Comparison of ENCODE assay signal across 13 mouse cellular contexts in the genomic region with DNA sequence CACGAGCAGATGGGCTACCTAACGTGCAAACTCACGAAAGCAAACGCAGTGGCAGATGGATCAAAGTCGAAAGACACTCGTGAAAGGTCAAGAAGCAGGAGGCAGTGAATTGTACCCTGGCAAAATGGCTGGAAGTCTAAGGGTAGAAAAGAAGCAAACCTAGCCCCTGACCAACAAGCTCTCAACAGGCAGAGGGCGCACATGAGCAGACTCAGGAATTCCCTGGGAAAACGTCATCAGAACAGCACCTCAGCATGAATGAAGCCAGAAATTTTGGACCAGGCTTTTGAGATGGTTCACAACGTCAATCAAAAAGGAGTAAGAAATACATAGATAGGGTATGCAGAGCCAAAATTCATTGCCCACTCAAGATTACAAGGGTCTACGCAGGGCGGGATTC. TPM values are rescaled to one million over a fixed set of nuclear protein-coding genes. Genes with fewer than 3 reads are reported as not detected.
DNase-seq lines count a peak whose midpoint lies in the region; ATAC-seq and TF ChIP-seq lines count a peak whose summit lies in the region.
"Not testable (repeated sequence)": the region's sequence is repeated elsewhere in the genome, so short reads cannot be mapped to it uniquely, and the experiment has no call there.
"Had no signal": no experiment of that assay in that cellular context is flagged by ENCODE, and none has a peak within 500 bp of the region (broad histone marks: within the 10 kb centered on the region; RNA-seq: fewer than 3 reads in every experiment).

No protein-coding gene starts in this region.

- not testable (repeated sequence) for H3K36me3 ChIP-seq in forebrain, postnatal 0 days (ENCODE audit: insufficient read depth); hindbrain, embryonic 14.5 days (replicated peaks; ENCODE audit: control insufficient read depth, insufficient read depth); limb, embryonic 11.5 days (ENCODE audit: control insufficient read depth, insufficient read depth, low read length); midbrain, embryonic 12.5 days

- WGBS in forebrain, postnatal 0 days, result 8% methylated on average over 5 of the region's 11 CpGs
- WGBS in hindbrain, embryonic 14.5 days, result 7% methylated on average over 5 of the region's 11 CpGs
- 10% methylated on average over 4 of the region's 11 CpGs for WGBS in limb, embryonic 11.5 days
- 9% methylated on average over 7 of the region's 11 CpGs for WGBS in midbrain, embryonic 12.5 days

- peak; percentile 6 for DNase-seq in Muller cell, postnatal 12 days (ENCODE audit: inconsistent ontology term)
- peak; percentile 42 to 66 for DNase-seq in cerebellum, postnatal 25 days
- peak; percentile 79 for DNase-seq in forebrain, postnatal 0 days
- peak; percentile 81 for DNase-seq in hindbrain, embryonic 14.5 days (ENCODE audit: low spot score)
- DNase-seq in kidney, postnatal 4 days, result peak; percentile 55 to 59
- DNase-seq in limb, embryonic 11.5 days (ENCODE audit: low spot score), result peak; percentile 76
- DNase-seq in right cerebral cortex, postnatal 4 days, result peak; percentile 69

- peak overlapping the region; percentile 87; the same call in 1 of the 2 replicates for H3K4me2 ChIP-seq in forebrain, postnatal 0 days (ENCODE audit: low read depth)
- peak overlapping the region; percentile 72; the same call in 1 of the 2 replicates for H3K4me2 ChIP-seq in hindbrain, embryonic 14.5 days (replicated peaks)
- not testable (repeated sequence) for H3K4me2 ChIP-seq in limb, embryonic 11.5 days (ENCODE audit: low read depth, severe bottlenecking)
- H3K4me2 ChIP-seq in midbrain, embryonic 12.5 days (replicated peaks), result peak overlapping the region; percentile 29; the same call in 1 of the 2 replicates

- not testable (repeated sequence) for H3K9me3 ChIP-seq in forebrain, postnatal 0 days (ENCODE audit: low read length); hindbrain, embryonic 14.5 days (ENCODE audit: control insufficient read depth, low read length); limb, embryonic 11.5 days (ENCODE audit: control insufficient read depth, low read length); midbrain, embryonic 12.5 days

- not testable (repeated sequence) for H3K27me3 ChIP-seq in forebrain, postnatal 0 days (ENCODE audit: insufficient read depth, low read length); hindbrain, embryonic 14.5 days (ENCODE audit: control insufficient read depth, insufficient read depth, low read length); limb, embryonic 11.5 days (ENCODE audit: control insufficient read depth, insufficient read depth, low read length); midbrain, embryonic 12.5 days

- not testable (repeated sequence) for H3K9ac ChIP-seq in forebrain, postnatal 0 days; hindbrain, embryonic 14.5 days; limb, embryonic 11.5 days (ENCODE audit: low read length); midbrain, embryonic 12.5 days (replicated peaks)

- not testable (repeated sequence) for ATAC-seq in forebrain, postnatal 0 days; hindbrain, embryonic 14.5 days (ENCODE audit: low FRiP score); limb, embryonic 11.5 days (ENCODE audit: insufficient number of reproducible peaks, low FRiP score, low TSS enrichment, low read depth); midbrain, embryonic 12.5 days (ENCODE audit: low FRiP score, low read depth)

- H3K4me3 ChIP-seq in forebrain, postnatal 0 days (ENCODE audit: low read depth, low read length); hindbrain, embryonic 14.5 days (replicated peaks; ENCODE audit: low read length); limb, embryonic 11.5 days (ENCODE audit: low read depth, low read length); midbrain, embryonic 12.5 days: not testable (repeated sequence)

- not testable (repeated sequence) for H3K4me1 ChIP-seq in forebrain, postnatal 0 days (ENCODE audit: insufficient read depth); hindbrain, embryonic 14.5 days (replicated peaks; ENCODE audit: control insufficient read depth, insufficient read depth, low read length); limb, embryonic 11.5 days (ENCODE audit: control insufficient read depth, insufficient read depth, low read length); midbrain, embryonic 12.5 days

- H3K27ac ChIP-seq in forebrain, postnatal 0 days (ENCODE audit: low read depth, low read length); hindbrain, embryonic 14.5 days; limb, embryonic 11.5 days (replicated peaks; ENCODE audit: low read depth, low read length); midbrain, embryonic 12.5 days (replicated peaks): not testable (repeated sequence)

- TF ChIP-seq CTCF in forebrain, postnatal 0 days (IDR thresholded peaks at IDR 0.05; ENCODE audit: low read depth), result peak; percentile 69

RNA-seq across cellular contexts. Expression of gene Gm8237, which starts 1.0 kb away (rescaled TPM):
- 0.29 and 2.3 TPM in 2 replicates for total RNA-seq in forebrain, postnatal 0 days (2014; rRNA removed)
- polyA plus RNA-seq in forebrain, postnatal 0 days (2015; fragmentation: Nextera tagmentation; extraction: Ambion mirVana), result 0.30 and 0.98 TPM in 2 replicates
- polyA plus RNA-seq in hindbrain, embryonic 14.5 days (2014; fragmentation: Nextera tagmentation; extraction: Ambion mirVana), result 1.3 and 1.5 TPM in 2 replicates
- not detected in 2 replicates for polyA plus RNA-seq in limb, embryonic 11.5 days (2014; fragmentation: Nextera tagmentation; extraction: Ambion mirVana)
- polyA plus RNA-seq in midbrain, embryonic 12.5 days (2016; fragmentation: Nextera tagmentation; extraction: Ambion mirVana), result 0.09 and 0.26 TPM in 2 replicates
- total RNA-seq: megakaryocyte progenitor cell, adult 5-6 weeks had no signal
- polyA plus RNA-seq: heart, embryonic 10.5 days had no signal

RNA-seq across cellular contexts. Expression of gene Gm3424, which starts 49.0 kb away (rescaled TPM):
- not detected in 2 replicates for total RNA-seq in forebrain, postnatal 0 days (2014; rRNA removed)
- polyA plus RNA-seq in forebrain, postnatal 0 days (2015; fragmentation: Nextera tagmentation; extraction: Ambion mirVana), result not detected in 2 replicates
- polyA plus RNA-seq in hindbrain, embryonic 14.5 days (2014; fragmentation: Nextera tagmentation; extraction: Ambion mirVana), result not detected in 2 replicates
- not detected in 2 replicates for polyA plus RNA-seq in limb, embryonic 11.5 days (2014; fragmentation: Nextera tagmentation; extraction: Ambion mirVana)
- not detected in 2 replicates for polyA plus RNA-seq in midbrain, embryonic 12.5 days (2016; fragmentation: Nextera tagmentation; extraction: Ambion mirVana)
- total RNA-seq: layer of hippocampus, postnatal 25 days; megakaryocyte progenitor cell, adult 5-6 weeks had no signal
- polyA plus RNA-seq: forebrain, embryonic 13.5 days; heart, embryonic 10.5 days; stomach, embryonic 14.5 days had no signal

Comparison
In these comparisons a context has a peak if more than half of its experiments do, and no peak if none do; other contexts are left out.
1. DNase-seq: peak in every context shown above with its lines; median percentile 81 in hindbrain, embryonic 14.5 days; 79 in forebrain, postnatal 0 days; 76 in limb, embryonic 11.5 days; 69 in right cerebral cortex, postnatal 4 days; 57 in kidney, postnatal 4 days; 54 in cerebellum, postnatal 25 days; 6 in Muller cell, postnatal 12 days.